Mouse (Mus musculus): ENCODE data around the gene Ncbp1. TPM values are rescaled to one million over a fixed set of nuclear protein-coding genes. Genes with fewer than 3 reads are reported as not detected.
A peak's percentile ranks its signal among the peaks of the same experiment; 100 is the strongest.

Gene Ncbp1
- 37.4 and 45.4 TPM in 2 replicates for polyA plus RNA-seq (2015; fragmentation: Nextera tagmentation; extraction: Ambion mirVana)

DNA sequence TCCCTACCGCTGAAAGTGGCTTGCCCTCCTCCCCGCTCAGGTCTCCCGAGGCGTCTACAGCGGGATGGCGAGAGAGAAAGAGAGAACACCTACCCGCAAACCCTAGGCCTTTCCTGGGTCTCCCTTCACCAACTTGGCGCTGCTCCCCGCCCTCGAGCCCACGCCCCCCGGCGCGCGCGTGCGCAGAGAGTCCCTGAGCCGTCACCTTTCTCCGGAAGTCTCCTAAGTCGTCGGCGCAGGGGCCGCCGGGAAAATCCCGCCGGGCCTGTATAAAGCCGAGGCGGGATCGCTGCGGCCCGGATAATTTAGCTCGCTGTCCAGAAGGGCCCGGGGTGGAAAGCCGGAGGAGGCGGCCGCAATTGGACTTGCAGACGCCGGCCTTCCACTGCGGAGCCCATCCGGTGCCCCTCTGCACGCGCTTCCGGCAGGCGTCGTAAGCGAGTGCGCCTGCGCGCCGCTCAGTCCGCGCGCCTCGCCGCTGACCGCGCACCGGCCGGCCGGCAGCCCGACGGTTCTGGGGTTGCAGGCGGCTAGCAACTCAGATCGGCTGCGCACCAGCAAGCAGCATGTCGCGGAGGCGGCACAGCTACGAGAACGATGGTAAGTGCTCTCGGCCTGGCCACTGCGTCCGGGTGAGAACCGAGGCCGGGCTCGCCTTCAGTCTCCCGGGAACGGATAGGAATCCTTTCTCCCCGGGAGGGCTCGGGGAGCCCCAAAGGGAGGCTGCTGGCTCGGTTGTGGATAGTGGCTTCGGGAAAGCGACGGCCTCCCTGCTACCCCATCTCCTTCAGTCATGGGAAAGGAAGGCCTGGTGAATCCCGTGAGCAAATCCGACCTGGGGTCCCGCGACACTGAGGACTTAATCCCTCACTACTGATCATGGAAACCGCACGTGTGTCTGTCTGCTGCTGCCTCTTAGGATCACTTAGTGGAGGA, at the start of gene Ncbp1, which contains the start of gene Tstd2:
Gene Ncbp1 (plus strand): TSS at position 327 of the 936 bp plus-strand sequence.
Gene Tstd2 (minus strand): TSS at position 408 of the 936 bp plus-strand sequence.
- Histone ChIP-seq H3K9me3 (replicated peaks) (no peaks in the 10 kb centered on the region), H3K4me2 (peak within 1 kb of the TSS; percentile 85), H3K4me3 (peak within 1 kb of the TSS; percentile 90), H3K4me1 (replicated peaks) (peaks cover 21% of the 10 kb centered on the region), H3K36me3 (peaks cover 19% of the 10 kb centered on the region), H3K27me3 (no peaks in the 10 kb centered on the region), H3K27ac (peak within 1 kb of the TSS; percentile 98), H3K9ac (peak within 1 kb of the TSS; percentile 93)
- under 1% methylated on average over 89 of the region's 90 CpGs for WGBS
- ATAC-seq (replicated peaks; ENCODE audit: insufficient number of reproducible peaks, insufficient read depth, low FRiP score, low read depth): peak; percentile 89

DNA sequence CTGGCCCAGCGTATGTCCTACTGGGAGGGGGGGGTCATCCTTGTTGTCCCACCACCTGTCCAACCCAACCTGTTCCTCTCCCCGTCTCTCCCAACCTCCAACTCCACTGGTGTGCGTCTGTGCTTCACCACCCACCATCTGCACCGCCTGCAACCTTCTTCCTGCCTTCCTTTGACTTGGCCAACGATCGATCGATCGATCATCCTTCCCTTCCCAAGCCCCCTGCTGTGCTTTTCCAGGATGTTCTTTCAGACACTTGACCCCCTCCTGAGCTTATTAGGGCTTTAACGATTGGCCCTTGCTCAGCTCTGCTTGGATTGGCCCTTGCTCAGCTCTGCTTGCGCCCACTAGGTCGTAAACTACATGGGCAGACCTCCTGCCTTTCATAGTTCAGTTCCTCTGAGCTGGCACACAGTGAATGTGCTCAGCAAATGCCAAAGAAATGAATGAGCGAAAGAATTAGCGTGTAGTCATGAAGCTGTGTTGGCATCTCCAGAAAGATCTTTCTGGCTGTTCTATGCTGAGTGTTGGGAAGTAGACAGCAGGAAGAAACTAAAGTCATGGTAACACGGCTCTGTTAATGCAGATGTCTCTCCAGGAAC, 48.8 kb upstream of the Ncbp1 start:
- H3K4me1 ChIP-seq (replicated peaks): peaks cover 32% of the 10 kb centered on the region
- no peak overlapping the region for H3K4me2 ChIP-seq
- no peak overlapping the region for H3K27ac ChIP-seq
- peaks cover 61% of the 10 kb centered on the region for H3K36me3 ChIP-seq
- no peaks in the 10 kb centered on the region for H3K9me3 ChIP-seq (replicated peaks)
- no peak overlapping the region for H3K9ac ChIP-seq
- no peak overlapping the region for H3K4me3 ChIP-seq
- ATAC-seq (replicated peaks; ENCODE audit: insufficient number of reproducible peaks, insufficient read depth, low FRiP score, low read depth): no peak
- H3K27me3 ChIP-seq: no peaks in the 10 kb centered on the region
- 92% methylated on average over 14 of the region's 14 CpGs for WGBS

DNA sequence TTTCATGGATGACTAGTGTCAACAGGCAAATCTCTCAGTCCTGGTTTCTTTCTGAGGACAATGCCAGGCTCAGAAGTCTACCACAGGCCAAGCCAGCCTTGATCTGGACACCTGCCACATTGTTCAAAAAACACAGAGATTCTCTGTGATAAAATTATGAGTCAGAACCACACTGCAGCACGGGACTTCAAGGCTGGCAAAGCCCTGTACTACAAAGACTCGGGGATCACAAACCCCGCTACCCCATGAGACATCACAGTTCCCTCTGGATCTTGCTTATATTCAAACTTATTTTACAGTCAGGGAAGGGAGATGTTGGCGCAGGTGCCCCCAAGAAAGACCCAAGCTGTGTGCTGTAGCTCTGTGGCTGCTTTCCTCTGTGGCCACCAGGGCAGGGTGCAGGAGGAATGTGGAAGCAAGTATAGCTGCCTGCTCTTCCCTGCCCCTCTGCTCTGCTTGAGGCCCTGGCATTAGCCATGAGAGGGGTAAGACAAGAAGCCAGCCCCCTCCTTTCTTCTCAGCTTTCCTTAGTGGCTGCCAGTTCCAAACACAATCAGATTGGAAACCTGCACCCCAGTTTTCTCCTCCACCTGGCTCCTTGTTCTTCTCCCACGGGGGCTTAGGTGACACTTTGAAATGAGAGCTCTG, 45.9 kb upstream of the Ncbp1 start:
- no peaks in the 10 kb centered on the region for H3K27me3 ChIP-seq
- no peak overlapping the region for H3K4me2 ChIP-seq
- 84% methylated on average over 5 of the region's 5 CpGs for WGBS
- no peak overlapping the region for H3K4me3 ChIP-seq
- H3K9me3 ChIP-seq (replicated peaks): no peaks in the 10 kb centered on the region
- ATAC-seq (replicated peaks; ENCODE audit: insufficient number of reproducible peaks, insufficient read depth, low FRiP score, low read depth): no peak
- H3K27ac ChIP-seq: no peak overlapping the region
- H3K36me3 ChIP-seq: peaks cover 64% of the 10 kb centered on the region
- H3K9ac ChIP-seq: no peak overlapping the region
- H3K4me1 ChIP-seq (replicated peaks): peaks cover 10% of the 10 kb centered on the region

DNA sequence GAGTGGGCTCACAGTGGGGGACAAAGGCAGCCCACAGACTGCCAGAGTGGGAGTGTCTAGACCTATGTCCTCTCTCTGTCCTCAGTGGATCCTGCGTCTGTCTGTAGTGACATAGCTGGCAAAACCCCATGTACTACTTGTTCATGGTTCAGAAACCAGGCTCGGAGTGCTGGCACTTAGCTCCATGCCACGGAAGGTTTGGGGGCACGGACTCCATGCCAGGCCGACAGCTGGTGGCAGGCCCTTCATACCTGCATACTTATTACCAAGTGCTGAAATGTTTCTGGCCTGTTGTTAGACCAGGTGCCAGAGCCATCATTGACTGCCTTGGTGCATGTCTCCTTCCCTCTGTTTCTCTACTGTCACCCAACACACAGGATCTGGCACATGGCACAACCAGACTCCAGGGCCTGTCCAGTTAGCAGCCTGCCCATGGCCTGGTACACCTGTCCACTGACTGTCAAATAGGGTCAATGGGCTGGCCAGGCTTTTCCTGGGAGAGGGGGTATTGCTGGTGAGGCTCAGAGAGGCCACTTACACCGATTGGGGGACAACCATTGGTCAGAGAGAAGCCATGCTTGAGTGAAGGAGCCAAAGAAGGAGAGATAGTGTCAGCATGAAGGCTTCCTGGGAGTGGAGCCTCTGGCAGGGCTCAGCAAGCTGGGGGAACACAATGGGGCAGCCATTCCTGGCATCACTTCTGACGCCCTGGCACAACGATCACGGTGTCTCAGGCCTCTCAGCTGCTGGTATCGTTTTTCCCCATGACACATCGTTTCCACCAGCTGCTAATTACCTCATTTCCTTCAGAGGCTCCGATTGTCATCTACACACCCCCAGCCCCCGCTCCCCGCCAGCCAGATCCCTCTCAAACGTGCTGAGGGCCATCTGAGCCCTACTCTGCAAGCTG, 43.2 kb upstream of the Ncbp1 start:
- ATAC-seq (replicated peaks; ENCODE audit: insufficient number of reproducible peaks, insufficient read depth, low FRiP score, low read depth): 0 out of 2 replicates have a peak, but pooled peaks have one; percentile 8
- H3K4me2 ChIP-seq: no peak overlapping the region
- 57% methylated on average over 15 of the region's 15 CpGs for WGBS
- no peaks in the 10 kb centered on the region for H3K27me3 ChIP-seq
- H3K4me1 ChIP-seq (replicated peaks): peaks cover 15% of the 10 kb centered on the region
- no peak overlapping the region for H3K27ac ChIP-seq
- H3K9me3 ChIP-seq (replicated peaks): no peaks in the 10 kb centered on the region
- no peak overlapping the region for H3K9ac ChIP-seq
- peaks cover 69% of the 10 kb centered on the region for H3K36me3 ChIP-seq
- no peak overlapping the region for H3K4me3 ChIP-seq

DNA sequence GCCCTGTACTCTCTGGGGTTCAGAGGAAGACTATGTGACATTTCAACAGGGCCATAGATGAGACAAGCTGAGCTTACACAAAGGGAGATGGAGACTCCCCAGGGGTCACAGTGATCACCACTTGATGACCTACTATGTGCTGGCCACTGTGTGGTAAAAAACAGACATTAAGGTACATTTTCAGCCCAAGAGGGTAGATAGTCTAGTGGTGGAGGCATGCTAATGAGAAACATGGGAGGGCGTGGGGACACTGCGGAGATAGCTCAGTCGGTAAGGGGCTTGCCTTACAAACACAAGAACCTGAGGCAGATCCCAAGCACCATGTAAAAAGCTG, 42.6 kb upstream of the Ncbp1 start:
- no peaks in the 10 kb centered on the region for H3K9me3 ChIP-seq (replicated peaks)
- whole genome bisulfite sequencing: 92% methylated on average over 3 of the region's 3 CpGs
- H3K4me3 ChIP-seq: no peak overlapping the region
- H3K9ac ChIP-seq: no peak overlapping the region
- H3K36me3 ChIP-seq: peaks cover 63% of the 10 kb centered on the region
- peaks cover 21% of the 10 kb centered on the region for H3K4me1 ChIP-seq (replicated peaks)
- H3K4me2 ChIP-seq: no peak overlapping the region
- no peak for ATAC-seq (replicated peaks; ENCODE audit: insufficient number of reproducible peaks, insufficient read depth, low FRiP score, low read depth)
- H3K27ac ChIP-seq: no peak overlapping the region
- no peaks in the 10 kb centered on the region for H3K27me3 ChIP-seq

DNA sequence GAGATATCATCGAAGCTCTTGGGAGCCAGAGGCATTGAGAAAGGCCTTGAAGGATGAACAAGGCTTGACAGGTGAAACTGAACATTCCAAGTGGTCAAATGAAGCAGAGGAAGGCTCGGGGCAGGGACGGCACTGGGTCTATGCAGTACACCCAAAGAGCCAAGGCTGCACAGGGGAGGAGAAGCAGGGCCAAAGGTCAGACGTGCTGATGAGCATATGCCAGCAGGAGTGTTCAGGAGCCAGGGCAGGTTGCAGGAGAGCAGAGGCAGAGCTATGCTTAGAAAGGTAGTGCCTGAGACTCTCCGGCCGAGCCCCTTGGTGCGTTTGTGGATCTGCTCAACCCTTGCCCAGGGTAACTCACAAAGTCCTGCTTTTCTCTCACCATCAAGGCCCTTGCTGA, 41.9 kb upstream of the Ncbp1 start:
- H3K36me3 ChIP-seq: peaks cover 56% of the 10 kb centered on the region
- H3K4me2 ChIP-seq: no peak overlapping the region
- H3K4me3 ChIP-seq: no peak overlapping the region
- peaks cover 29% of the 10 kb centered on the region for H3K4me1 ChIP-seq (replicated peaks)
- H3K27me3 ChIP-seq: no peaks in the 10 kb centered on the region
- no peak overlapping the region for H3K27ac ChIP-seq
- no peak overlapping the region for H3K9ac ChIP-seq
- ATAC-seq (replicated peaks; ENCODE audit: insufficient number of reproducible peaks, insufficient read depth, low FRiP score, low read depth): no peak
- H3K9me3 ChIP-seq (replicated peaks): no peaks in the 10 kb centered on the region
- 94% methylated on average over 7 of the region's 7 CpGs for WGBS

DNA sequence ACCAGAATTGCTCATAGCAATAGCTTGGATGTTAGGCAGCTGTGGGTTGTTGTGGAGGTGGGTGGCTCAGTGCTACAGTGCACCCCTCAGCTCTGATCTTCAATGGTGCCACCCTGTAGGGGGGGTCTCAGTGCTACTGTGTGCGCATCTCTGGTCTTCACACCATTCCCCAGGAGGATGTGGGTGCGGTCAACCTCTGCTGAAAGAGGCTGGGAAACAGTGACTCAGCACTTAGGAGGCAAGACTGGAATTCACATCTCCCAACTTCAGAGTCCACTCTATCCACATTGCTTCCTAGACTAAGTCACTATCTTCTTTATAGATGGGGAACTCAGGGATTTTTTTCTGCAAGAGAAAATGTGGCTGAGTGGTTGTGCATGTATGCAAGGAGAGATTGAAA, 40.8 kb upstream of the Ncbp1 start:
- Histone ChIP-seq H3K9me3 (replicated peaks) (no peaks in the 10 kb centered on the region), H3K9ac (no peak overlapping the region), H3K36me3 (peaks cover 59% of the 10 kb centered on the region), H3K4me3 (no peak overlapping the region), H3K4me1 (replicated peaks) (peaks cover 35% of the 10 kb centered on the region), H3K4me2 (no peak overlapping the region), H3K27me3 (no peaks in the 10 kb centered on the region), H3K27ac (no peak overlapping the region)
- 81% methylated on average over 2 of the region's 2 CpGs for WGBS
- ATAC-seq (replicated peaks; ENCODE audit: insufficient number of reproducible peaks, insufficient read depth, low FRiP score, low read depth): no peak

DNA sequence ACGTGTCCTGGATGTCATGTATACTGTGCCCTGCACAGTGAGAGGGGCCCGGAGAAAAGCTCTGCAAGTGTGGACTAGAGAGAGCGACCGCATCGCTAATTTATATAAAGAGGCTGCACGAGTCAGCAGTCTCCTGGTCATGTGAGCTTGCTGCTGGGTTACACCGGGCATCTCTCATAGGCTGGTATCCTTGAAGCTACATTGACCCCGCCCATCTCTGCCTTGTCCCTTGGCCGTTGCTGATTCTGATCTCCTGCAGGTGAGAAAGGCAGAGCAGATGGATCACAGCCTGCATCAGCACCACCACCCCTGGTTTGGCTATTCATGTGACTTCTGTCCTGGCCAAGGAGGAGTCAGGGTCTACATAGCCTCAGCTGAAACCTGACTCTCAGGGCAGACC, 39.3 kb upstream of the Ncbp1 start:
- no peak overlapping the region for H3K9ac ChIP-seq
- H3K4me2 ChIP-seq: no peak overlapping the region
- H3K27ac ChIP-seq: no peak overlapping the region
- no peaks in the 10 kb centered on the region for H3K9me3 ChIP-seq (replicated peaks)
- no peak overlapping the region for H3K4me3 ChIP-seq
- peaks cover 35% of the 10 kb centered on the region for H3K4me1 ChIP-seq (replicated peaks)
- peaks cover 48% of the 10 kb centered on the region for H3K36me3 ChIP-seq
- WGBS: 70% methylated on average over 9 of the region's 9 CpGs
- H3K27me3 ChIP-seq: no peaks in the 10 kb centered on the region
- ATAC-seq (replicated peaks; ENCODE audit: insufficient number of reproducible peaks, insufficient read depth, low FRiP score, low read depth): no peak

DNA sequence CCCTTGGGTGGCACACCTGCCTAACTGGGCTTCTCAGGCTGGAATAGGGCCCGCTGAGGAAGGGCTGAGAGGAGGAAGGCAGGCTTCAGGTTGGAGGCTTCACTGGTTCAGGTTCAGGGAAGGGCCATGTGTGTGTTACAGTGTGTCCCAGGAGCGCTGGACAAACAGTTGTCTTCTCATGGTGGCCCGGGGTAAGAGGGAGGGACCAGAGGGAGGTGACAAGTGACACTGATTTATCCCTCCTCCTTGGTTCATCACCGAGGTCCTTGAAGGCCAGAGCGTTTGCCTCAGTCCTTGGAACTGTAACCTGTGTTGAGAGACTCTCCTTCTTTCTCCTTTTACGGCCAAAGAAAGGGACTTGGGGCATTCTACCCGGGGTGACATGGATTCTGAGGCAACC, 37.9 kb upstream of the Ncbp1 start:
- Histone ChIP-seq H3K9ac (no peak overlapping the region), H3K36me3 (peaks cover 41% of the 10 kb centered on the region), H3K4me2 (no peak overlapping the region), H3K4me1 (replicated peaks) (peaks cover 31% of the 10 kb centered on the region), H3K9me3 (replicated peaks) (no peaks in the 10 kb centered on the region), H3K4me3 (no peak overlapping the region), H3K27me3 (no peaks in the 10 kb centered on the region), H3K27ac (peak overlapping the region; percentile 28; the same call in 1 of the 2 replicates)
- ATAC-seq (replicated peaks; ENCODE audit: insufficient number of reproducible peaks, insufficient read depth, low FRiP score, low read depth): no peak
- WGBS: 28% methylated on average over 7 of the region's 7 CpGs

DNA sequence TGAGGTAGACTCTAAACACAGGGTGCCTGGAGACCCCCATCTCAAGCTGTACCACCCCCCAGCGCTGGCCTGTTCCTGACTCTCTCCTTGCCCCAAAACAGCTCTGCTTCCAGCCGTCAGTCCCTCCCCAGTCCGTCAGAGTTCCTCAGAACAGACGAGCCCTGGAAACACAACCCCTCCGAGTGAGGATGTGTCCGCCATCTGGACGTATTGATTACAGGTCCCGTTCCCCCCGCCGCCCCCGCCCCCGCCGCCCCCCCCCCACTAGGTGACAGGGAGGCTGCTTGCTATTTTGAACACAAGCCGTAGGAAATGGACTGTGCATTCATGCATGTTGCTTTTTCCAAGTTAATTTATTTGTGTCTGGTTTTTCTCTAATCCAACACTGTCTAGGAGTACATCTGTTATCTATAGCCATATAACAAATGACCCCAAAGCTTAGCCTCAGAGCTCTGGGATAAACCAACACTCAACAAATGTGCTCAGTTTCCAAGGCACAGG, 37.2 kb upstream of the Ncbp1 start:
- peaks cover 40% of the 10 kb centered on the region for H3K36me3 ChIP-seq
- H3K9ac ChIP-seq: no peak overlapping the region
- H3K4me1 ChIP-seq (replicated peaks): peaks cover 31% of the 10 kb centered on the region
- no peaks in the 10 kb centered on the region for H3K9me3 ChIP-seq (replicated peaks)
- no peaks in the 10 kb centered on the region for H3K27me3 ChIP-seq
- ATAC-seq (replicated peaks; ENCODE audit: insufficient number of reproducible peaks, insufficient read depth, low FRiP score, low read depth): no peak
- H3K27ac ChIP-seq: peak overlapping the region; percentile 28; the same call in 1 of the 2 replicates
- no peak overlapping the region for H3K4me3 ChIP-seq
- WGBS: 33% methylated on average over 14 of the region's 14 CpGs
- no peak overlapping the region for H3K4me2 ChIP-seq
